Mouse (Mus musculus) embryonic fibroblast, embryonic 13.5 days (primary cell): ENCODE data around the gene Troap.

Source experiments
- CTCF ChIP-seq: IDR thresholded peaks from 2 replicates; pipeline ENCODE4 v1.5.1; 2011; ENCODE audit warnings: mild to moderate bottlenecking, control low read depth, low read length, moderate library complexity, borderline replicate concordance; ENCODE audit not compliant: insufficient read depth
- POLR2A ChIP-seq: IDR thresholded peaks from 2 replicates; pipeline ENCODE4 v1.6.1; 2011; ENCODE audit warnings: low read depth, mild to moderate bottlenecking, control low read depth, low read length, moderate library complexity

DNA sequence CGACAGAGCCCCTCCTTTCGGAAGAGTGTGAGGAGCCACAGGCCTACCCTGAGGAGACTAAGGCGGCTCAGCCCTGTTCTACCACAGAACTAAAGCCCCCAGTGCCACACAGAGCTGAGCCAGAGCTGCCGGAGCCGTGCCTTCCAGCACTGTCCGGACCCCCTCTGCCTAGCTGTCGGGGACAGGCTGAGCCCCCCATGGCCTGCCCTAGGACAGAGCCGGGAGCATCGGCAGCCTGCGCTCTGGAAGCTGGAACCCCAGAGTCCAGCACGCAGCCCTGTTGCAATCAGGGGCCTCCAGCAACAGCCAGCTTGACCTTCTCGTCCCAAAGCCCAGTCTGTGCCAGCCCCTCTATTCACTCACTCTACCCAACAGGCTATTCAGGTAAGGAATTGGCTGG is 7.9 kb downstream of the Troap start:
- TF ChIP-seq CTCF (no peak), POLR2A (no peak)
